Mouse (Mus musculus) kidney, postnatal 0 days (tissue): ENCODE results near the gene Map2k2. TPM values are rescaled to one million over a fixed set of nuclear protein-coding genes. Genes with fewer than 3 reads are reported as not detected.

Experiments used
- ATAC-seq: fragments of 200-750 bp; cut with Nextera tagmentation; replicated peaks from 2 replicates; pipeline ENCODE4 v1.8.0; 2017; ENCODE audit warnings: low read depth, moderate number of reproducible peaks, moderate TSS enrichment, moderate library complexity; ENCODE audit not compliant: low FRiP score
- DNase-seq: peaks from one replicate; pipeline ENCODE4 v3.0.0-alpha.2; 2016; ENCODE audit warnings: low spot score
- H3K27ac ChIP-seq: fragments of 300-500 bp; sonication (generic); 2 replicates; pipeline ENCODE4 v1.5.1; 2014; ENCODE audit warnings: mild to moderate bottlenecking
- H3K27me3 ChIP-seq: fragments of 300-500 bp; sonication (generic); 2 replicates; pipeline ENCODE4 v1.6.1; 2014; ENCODE audit warnings: low read length, mixed read lengths; ENCODE audit not compliant: insufficient read depth
- H3K36me3 ChIP-seq: fragments of 300-500 bp; sonication (generic); 2 replicates; pipeline ENCODE4 v1.6.1; 2014; ENCODE audit warnings: low read length, mixed read lengths; ENCODE audit not compliant: insufficient read depth
- H3K4me1 ChIP-seq: fragments of 300-500 bp; sonication (generic); replicated peaks from 2 replicates; pipeline ENCODE4 v1.6.1; 2014; ENCODE audit warnings: antibody characterized with exemption, low read length, mixed read lengths; ENCODE audit not compliant: insufficient read depth
- H3K4me2 ChIP-seq: fragments of 300-500 bp; sonication (generic); 2 replicates; pipeline ENCODE4 v1.6.1; 2014; ENCODE audit warnings: mild to moderate bottlenecking, low read length, moderate library complexity, mixed read lengths
- H3K4me3 ChIP-seq: fragments of 300-500 bp; sonication (generic); replicated peaks from 2 replicates; pipeline ENCODE4 v1.5.1; 2014; ENCODE audit warnings: low read depth, low read length
- H3K9ac ChIP-seq: fragments of 300-500 bp; sonication (generic); 2 replicates; pipeline ENCODE4 v1.6.1; 2014; ENCODE audit warnings: low read depth, low read length
- H3K9me3 ChIP-seq: fragments of 300-500 bp; sonication (generic); replicated peaks from 2 replicates; pipeline ENCODE4 v1.6.1; 2016; ENCODE audit warnings: low read length, inconsistent platforms, mixed read lengths
- CTCF ChIP-seq: IDR thresholded peaks from 2 replicates; pipeline ENCODE4 v1.5.1; 2016; ENCODE audit warnings: antibody characterized with exemption, low read depth, mild to moderate bottlenecking, moderate library complexity
- WGBS: fragments of 180-500 bp; shearing (Covaris S2); extraction: QIAGEN DNeasy Blood & Tissue Kit; methylation state at CpG from one replicate; pipeline ENCODE4 v1.1.7; 2014; 5-methylcytosine and 5-hydroxymethylcytosine counted together
- polyA plus RNA-seq: library from polyadenylated mRNA; unstranded; fragments of >200 nt; fragmentation: Nextera tagmentation; extraction: Ambion mirVana; gene quantifications from 2 replicates; pipeline ENCODE4 v1.2.1, GENCODE M21; 2015

The Map2k2 gene
- polyA plus RNA-seq, 1 experiment from 2014 or later, result 166 TPM

DNA sequence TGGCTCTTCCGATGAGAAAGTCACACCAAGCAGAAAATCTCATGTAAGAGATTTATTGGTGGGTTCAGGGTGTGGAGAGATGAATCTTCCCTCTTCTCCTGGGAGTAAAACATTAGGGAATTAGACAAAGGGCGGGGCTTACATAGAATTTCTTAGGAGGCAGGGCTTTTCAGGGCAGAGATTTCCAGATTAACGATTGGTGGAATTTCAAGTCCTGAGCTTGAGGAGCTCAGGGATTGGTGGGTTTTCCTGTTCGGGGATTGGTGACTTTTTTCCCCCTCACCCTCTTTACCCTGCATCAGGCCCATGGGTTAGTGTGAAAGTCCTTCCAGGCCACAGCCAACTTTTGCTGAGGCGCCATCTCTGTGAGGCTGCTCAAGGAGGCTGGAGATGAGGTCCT, 37.0 kb upstream of the Map2k2 start:
- H3K27ac ChIP-seq, result no peak overlapping the region
- no peak overlapping the region for H3K4me3 ChIP-seq
- no peaks in the 10 kb centered on the region for H3K9me3 ChIP-seq
- peaks cover 8% of the 10 kb centered on the region for H3K4me1 ChIP-seq
- WGBS, result 72% methylated on average over 5 of the region's 5 CpGs
- no peak overlapping the region for H3K9ac ChIP-seq
- H3K36me3 ChIP-seq, result no peaks in the 10 kb centered on the region
- no peak for TF ChIP-seq CTCF
- DNase-seq (no peak), ATAC-seq (no peak)
- no peaks in the 10 kb centered on the region for H3K27me3 ChIP-seq
- H3K4me2 ChIP-seq, result no peak overlapping the region

DNA sequence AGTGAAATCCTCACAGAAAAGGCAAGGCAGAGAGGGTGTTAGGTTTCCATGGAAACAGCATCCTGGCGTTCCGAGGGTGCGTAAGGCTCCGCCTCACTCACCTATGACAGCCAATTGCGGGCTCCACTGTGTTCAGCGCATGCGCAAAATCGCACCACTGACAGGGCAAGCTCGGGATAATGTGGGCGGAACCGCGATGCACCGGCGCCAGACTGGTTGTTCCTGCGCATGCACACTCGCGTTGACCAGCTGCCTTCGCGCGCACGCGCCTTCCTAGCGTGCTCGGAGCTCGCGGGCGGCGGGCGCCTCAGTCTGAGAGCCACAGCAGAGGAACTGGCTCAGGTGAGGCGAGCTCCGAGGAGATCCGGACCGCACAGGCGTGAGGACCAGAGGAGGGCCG, 35.9 kb upstream of the Map2k2 start, which contains the start of gene Thop1:
TSS of gene Thop1 (plus strand) at position 200 of the 400 bp plus-strand sequence.
- ATAC-seq (peak; percentile 95), DNase-seq (peak; percentile 99)
- Histone ChIP-seq H3K4me2 (peak within 1 kb of the TSS; percentile 84), H3K4me3 (peak within 1 kb of the TSS; percentile 57), H3K27me3 (no peaks in the 10 kb centered on the region), H3K27ac (0 out of 2 replicates have a peak within 1 kb of the TSS, but pooled peaks have one; percentile 44), H3K36me3 (0 out of 2 replicates have a peak, but pooled peaks cover 8% of the 10 kb centered on the region), H3K9ac (peak within 1 kb of the TSS; percentile 70), H3K4me1 (peaks cover 8% of the 10 kb centered on the region), H3K9me3 (no peaks in the 10 kb centered on the region)
- under 1% methylated on average over 35 of the region's 35 CpGs for WGBS
- no peak for TF ChIP-seq CTCF

DNA sequence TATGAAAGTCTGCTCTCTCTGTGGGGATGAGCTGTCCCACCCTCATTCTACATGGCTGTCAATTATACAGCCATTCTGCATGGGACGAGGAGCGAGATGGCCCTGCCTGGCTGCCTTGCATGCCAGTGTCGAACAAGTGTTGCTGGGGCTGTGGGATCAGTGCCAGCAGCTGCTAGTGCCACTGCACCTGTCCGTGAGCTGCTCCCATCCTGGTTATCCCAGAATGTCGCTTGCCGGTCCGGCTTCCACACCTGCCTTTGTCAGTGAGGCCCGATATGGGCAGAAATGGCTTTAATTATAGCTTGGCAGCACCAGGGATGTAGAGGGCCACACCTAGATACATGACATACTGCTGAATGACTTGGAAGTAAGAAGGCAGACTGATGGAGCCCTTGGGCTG, 33.4 kb upstream of the Map2k2 start:
- no peak overlapping the region for H3K27ac ChIP-seq
- DNase-seq, result no peak
- no peak overlapping the region for H3K9ac ChIP-seq
- TF ChIP-seq CTCF, result no peak
- peaks cover 8% of the 10 kb centered on the region for H3K4me1 ChIP-seq
- 93% methylated on average over 8 of the region's 8 CpGs for WGBS
- peaks cover 16% of the 10 kb centered on the region; the same call in 1 of the 2 replicates for H3K36me3 ChIP-seq
- H3K9me3 ChIP-seq, result no peaks in the 10 kb centered on the region
- H3K27me3 ChIP-seq, result no peaks in the 10 kb centered on the region
- no peak overlapping the region for H3K4me3 ChIP-seq
- H3K4me2 ChIP-seq, result no peak overlapping the region
- no peak for ATAC-seq

GRCm38 (mm10) chr10:81073464-81073863, 32.3 kb upstream of the Map2k2 start:
- no peak overlapping the region for H3K9ac ChIP-seq
- no peaks in the 10 kb centered on the region for H3K9me3 ChIP-seq
- no peak for DNase-seq
- no peak for ATAC-seq
- TF ChIP-seq CTCF, result peak; percentile 66
- H3K27ac ChIP-seq, result no peak overlapping the region
- H3K27me3 ChIP-seq, result no peaks in the 10 kb centered on the region
- H3K4me1 ChIP-seq, result peaks cover 8% of the 10 kb centered on the region
- H3K4me2 ChIP-seq, result no peak overlapping the region
- H3K36me3 ChIP-seq, result peaks cover 26% of the 10 kb centered on the region; the same call in 1 of the 2 replicates
- WGBS, result 67% methylated on average over 7 of the region's 7 CpGs
- no peak overlapping the region for H3K4me3 ChIP-seq

DNA sequence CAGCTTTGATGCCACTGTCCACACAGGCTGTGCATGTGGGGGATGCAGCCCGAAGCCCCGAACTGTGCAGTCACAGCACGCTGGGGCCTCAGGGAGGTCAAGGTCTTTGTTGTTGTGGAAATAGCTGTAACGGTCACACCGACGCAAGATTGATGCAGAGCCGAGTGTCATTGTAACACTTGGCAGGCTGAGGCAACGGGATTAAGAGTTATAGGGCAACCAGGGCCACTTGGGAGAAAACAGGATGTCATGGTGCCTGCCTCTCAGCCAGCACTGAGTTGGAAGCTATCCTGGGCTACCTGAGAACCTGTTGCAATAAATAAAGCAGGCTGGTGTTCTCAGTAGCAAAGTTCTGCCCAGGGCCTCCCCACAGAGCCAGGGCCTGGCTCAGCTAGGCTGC, 30.0 kb upstream of the Map2k2 start:
- Histone ChIP-seq H3K36me3 (peaks cover 48% of the 10 kb centered on the region), H3K4me1 (peaks cover 4% of the 10 kb centered on the region), H3K4me3 (no peak overlapping the region), H3K9me3 (no peaks in the 10 kb centered on the region), H3K27me3 (no peaks in the 10 kb centered on the region), H3K4me2 (no peak overlapping the region), H3K27ac (no peak overlapping the region), H3K9ac (no peak overlapping the region)
- no peak for ATAC-seq
- DNase-seq, result no peak
- TF ChIP-seq CTCF, result no peak
- 33% methylated on average over 8 of the region's 8 CpGs for WGBS

DNA sequence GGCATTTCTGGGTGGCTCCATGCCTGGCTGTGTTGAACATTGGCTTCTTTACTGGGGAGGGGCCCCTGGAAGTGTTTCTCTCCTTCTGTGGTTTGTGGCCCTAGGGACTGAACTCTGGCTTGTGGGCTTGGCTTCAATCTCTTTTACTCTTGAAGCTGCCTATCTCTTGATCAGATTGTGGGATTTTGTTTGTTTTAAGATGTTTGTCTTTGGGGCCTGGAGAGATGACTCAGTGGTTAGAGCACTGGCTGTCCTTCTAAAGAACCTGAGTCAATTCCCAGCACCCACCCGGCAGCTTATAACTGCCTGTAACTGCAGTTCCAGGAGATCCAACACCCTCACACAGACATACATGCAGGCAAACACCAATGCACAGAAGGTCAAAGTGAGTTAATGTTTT, 29.4 kb upstream of the Map2k2 start:
- TF ChIP-seq CTCF, result no peak
- Histone ChIP-seq H3K27me3 (no peaks in the 10 kb centered on the region), H3K4me3 (no peak overlapping the region), H3K4me1 (no peaks in the 10 kb centered on the region), H3K9ac (no peak overlapping the region), H3K9me3 (no peaks in the 10 kb centered on the region), H3K36me3 (peaks cover 54% of the 10 kb centered on the region), H3K4me2 (no peak overlapping the region), H3K27ac (no peak overlapping the region)
- no peak for DNase-seq
- 96% methylated on average over 1 of the region's 1 CpGs for WGBS
- ATAC-seq, result no peak

DNA sequence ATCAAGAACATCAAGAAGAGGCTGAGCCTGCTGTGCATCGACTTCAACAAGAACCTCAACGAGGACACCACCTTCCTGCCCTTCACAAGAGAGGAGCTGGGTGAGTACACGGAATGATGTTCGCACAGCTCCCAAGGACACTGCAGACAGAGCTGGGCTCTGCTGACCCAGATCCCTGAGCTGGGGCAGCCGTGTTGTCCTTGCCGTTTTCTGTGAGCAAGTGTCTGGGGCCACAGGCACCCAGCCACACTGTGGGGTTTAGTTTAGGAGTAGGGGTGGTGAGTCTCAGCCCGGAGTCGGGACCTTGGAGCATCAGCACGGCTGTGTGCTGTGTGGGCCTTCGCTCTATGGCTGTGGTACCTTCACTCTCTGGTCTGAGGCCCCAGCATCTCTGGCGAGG, 27.8 kb upstream of the Map2k2 start:
- H3K9me3 ChIP-seq, result no peaks in the 10 kb centered on the region
- ATAC-seq (no peak), DNase-seq (no peak)
- peaks cover 59% of the 10 kb centered on the region for H3K36me3 ChIP-seq
- H3K4me1 ChIP-seq, result no peaks in the 10 kb centered on the region
- H3K4me2 ChIP-seq, result no peak overlapping the region
- no peak for TF ChIP-seq CTCF
- no peaks in the 10 kb centered on the region for H3K27me3 ChIP-seq
- H3K9ac ChIP-seq, result no peak overlapping the region
- no peak overlapping the region for H3K27ac ChIP-seq
- 90% methylated on average over 11 of the region's 11 CpGs for WGBS
- no peak overlapping the region for H3K4me3 ChIP-seq
